Mouse (Mus musculus) forebrain, embryonic 11.5 days (tissue): Measurements from ENCODE around the gene Lpp. TPM values are rescaled to one million over a fixed set of nuclear protein-coding genes. Genes with fewer than 3 reads are reported as not detected.

Experiments used
- ATAC-seq: fragments of 200-750 bp; cut with Nextera tagmentation; replicated peaks from 2 replicates; pipeline ENCODE4 v1.8.0; 2017; ENCODE audit warnings: moderate TSS enrichment; ENCODE audit not compliant: low FRiP score
- DNase-seq: peaks from one replicate; pipeline ENCODE4 v3.0.0-alpha.2; 2017; ENCODE audit warnings: low spot score
- H3K27ac ChIP-seq: fragments of 300-500 bp; sonication (generic); 2 replicates; pipeline ENCODE4 v1.5.1; 2014; ENCODE audit warnings: low read depth, low read length
- H3K27me3 ChIP-seq: fragments of 300-500 bp; sonication (generic); 2 replicates; pipeline ENCODE4 v1.6.1; 2014; ENCODE audit warnings: mild to moderate bottlenecking, low read length, mixed read lengths; ENCODE audit not compliant: control insufficient read depth, insufficient read depth
- H3K36me3 ChIP-seq: fragments of 300-500 bp; sonication (generic); 2 replicates; pipeline ENCODE4 v1.6.1; 2014; ENCODE audit warnings: mild to moderate bottlenecking, low read length, moderate library complexity, mixed read lengths; ENCODE audit not compliant: control insufficient read depth, insufficient read depth
- H3K4me1 ChIP-seq: fragments of 300-500 bp; sonication (generic); replicated peaks from 2 replicates; pipeline ENCODE4 v1.6.1; 2014; ENCODE audit warnings: low read length, mixed read lengths; ENCODE audit not compliant: control insufficient read depth, insufficient read depth
- H3K4me2 ChIP-seq: fragments of 300-500 bp; sonication (generic); 2 replicates; pipeline ENCODE4 v1.6.1; 2014; ENCODE audit warnings: low read depth, mild to moderate bottlenecking, low read length, moderate library complexity, mixed read lengths; ENCODE audit not compliant: severe bottlenecking
- H3K4me3 ChIP-seq: fragments of 300-500 bp; sonication (generic); 2 replicates; pipeline ENCODE4 v1.5.1; 2014; ENCODE audit warnings: low read depth, low read length
- H3K9ac ChIP-seq: fragments of 300-500 bp; sonication (generic); 2 replicates; pipeline ENCODE4 v1.6.1; 2014; ENCODE audit warnings: low read length
- H3K9me3 ChIP-seq: fragments of 300-500 bp; sonication (generic); 2 replicates; pipeline ENCODE4 v1.6.1; 2016; ENCODE audit warnings: low read length, mixed read lengths; ENCODE audit not compliant: control insufficient read depth
- WGBS: fragments of 180-500 bp; shearing (Covaris S2); extraction: QIAGEN DNeasy Blood & Tissue Kit; methylation state at CpG from one replicate; pipeline ENCODE4 v1.1.7; 2014; 5-methylcytosine and 5-hydroxymethylcytosine counted together
- polyA plus RNA-seq: library from polyadenylated mRNA; unstranded; fragments of >200 nt; fragmentation: Nextera tagmentation; extraction: Ambion mirVana; gene quantifications from 2 replicates; pipeline ENCODE4 v1.2.1, GENCODE M21; 2014

The Lpp gene
- polyA plus RNA-seq, 1 experiment from 2014 or later: 22.1 TPM

DNA sequence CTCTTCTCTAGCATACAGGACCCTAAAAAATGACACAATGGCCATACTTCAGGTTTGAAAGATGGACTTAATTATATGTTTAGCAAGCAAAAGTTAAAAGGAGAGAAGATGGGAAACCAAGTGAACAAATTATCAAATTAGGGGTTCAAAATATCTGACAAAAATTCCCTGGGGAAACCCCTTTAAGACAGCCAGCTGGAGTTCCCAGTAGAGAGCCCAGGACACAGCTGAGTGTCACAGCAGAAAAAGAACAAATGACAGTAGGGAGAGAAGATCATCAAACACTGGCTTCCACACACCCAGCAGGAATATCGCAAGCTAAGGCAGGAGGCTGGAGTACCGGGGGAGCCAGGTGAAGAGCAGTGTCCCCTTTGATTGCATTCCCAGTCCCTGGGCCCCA is 373.3 kb downstream of the Lpp start:
- H3K4me1 ChIP-seq: no peaks in the 10 kb centered on the region
- no peak overlapping the region for H3K9ac ChIP-seq
- no peak overlapping the region for H3K4me3 ChIP-seq
- no peak for DNase-seq
- no peak overlapping the region for H3K27ac ChIP-seq
- no peak overlapping the region for H3K4me2 ChIP-seq
- ATAC-seq: no peak
- H3K27me3 ChIP-seq: no peaks in the 10 kb centered on the region
- WGBS: 83% methylated on average over 2 of the region's 2 CpGs
- H3K9me3 ChIP-seq: no peaks in the 10 kb centered on the region
- H3K36me3 ChIP-seq: no peaks in the 10 kb centered on the region

DNA sequence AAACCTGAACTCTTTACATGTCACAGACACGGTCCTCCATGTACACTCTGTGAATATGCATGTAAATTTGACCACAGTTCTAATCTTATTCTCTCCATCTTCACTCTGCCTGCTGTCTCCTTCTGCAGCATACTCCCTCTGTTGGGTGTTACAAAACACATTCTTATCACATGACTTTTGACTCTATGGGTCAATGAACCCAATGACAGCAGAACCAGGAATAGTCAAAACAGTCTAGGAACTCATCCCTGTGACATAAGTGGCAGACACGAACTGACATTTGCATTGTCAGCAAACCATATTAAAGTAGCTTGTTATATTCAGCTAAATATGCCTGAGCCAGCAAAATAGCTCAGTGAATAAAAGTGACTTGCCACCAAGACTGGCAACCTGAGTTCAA is 383.7 kb downstream of the Lpp start:
- H3K9me3 ChIP-seq: no peaks in the 10 kb centered on the region
- H3K4me1 ChIP-seq: no peaks in the 10 kb centered on the region
- no peak for DNase-seq
- H3K36me3 ChIP-seq: no peaks in the 10 kb centered on the region
- no peaks in the 10 kb centered on the region for H3K27me3 ChIP-seq
- no peak for ATAC-seq
- 89% methylated on average over 2 of the region's 2 CpGs for WGBS
- no peak overlapping the region for H3K27ac ChIP-seq
- H3K4me3 ChIP-seq: no peak overlapping the region
- no peak overlapping the region for H3K4me2 ChIP-seq
- H3K9ac ChIP-seq: no peak overlapping the region

DNA sequence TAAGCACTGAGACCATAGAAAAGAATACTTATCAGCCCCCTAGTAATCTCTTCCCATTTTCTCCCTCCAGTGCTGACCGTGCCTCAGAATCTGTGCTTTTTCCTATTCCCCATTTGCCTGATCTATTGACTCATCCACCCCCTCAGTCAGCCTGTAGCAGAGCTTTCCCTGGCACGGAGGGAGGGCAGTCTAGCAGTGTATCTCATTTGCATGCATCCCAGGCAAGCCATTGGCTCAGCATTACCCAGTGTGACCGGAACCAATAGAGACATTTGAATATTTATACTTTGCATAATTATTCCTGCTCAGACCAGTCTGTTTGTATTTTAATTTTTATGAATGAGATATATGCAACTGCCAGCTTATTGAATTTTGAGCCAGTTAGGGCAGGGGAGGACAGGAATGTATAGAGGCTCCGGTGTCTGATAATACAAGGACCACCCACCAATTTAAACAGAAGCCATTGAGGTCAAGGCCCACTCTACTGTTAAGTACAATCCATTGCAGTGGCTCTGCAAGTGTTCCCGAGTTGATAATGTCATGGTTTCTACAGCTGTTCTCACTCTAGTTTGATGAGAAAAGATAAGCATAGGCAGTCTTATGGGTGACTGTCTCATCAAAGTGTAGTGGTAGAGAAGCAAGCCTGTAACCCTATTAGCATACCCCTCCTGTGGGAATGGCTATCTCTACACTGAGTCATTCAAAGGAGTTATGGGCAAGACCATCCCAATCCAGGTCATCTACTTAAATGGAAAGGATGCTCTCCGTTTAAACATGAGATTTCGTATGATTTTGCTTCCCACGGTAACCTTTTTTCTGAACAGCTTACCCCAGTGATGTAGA is 385.3 kb downstream of the Lpp start:
- Histone ChIP-seq H3K4me3 (no peak overlapping the region), H3K4me1 (no peaks in the 10 kb centered on the region), H3K27me3 (no peaks in the 10 kb centered on the region), H3K27ac (no peak overlapping the region), H3K9me3 (no peaks in the 10 kb centered on the region), H3K36me3 (no peaks in the 10 kb centered on the region), H3K9ac (no peak overlapping the region), H3K4me2 (no peak overlapping the region)
- no peak for ATAC-seq
- 79% methylated on average over 8 of the region's 8 CpGs for WGBS
- no peak for DNase-seq

DNA sequence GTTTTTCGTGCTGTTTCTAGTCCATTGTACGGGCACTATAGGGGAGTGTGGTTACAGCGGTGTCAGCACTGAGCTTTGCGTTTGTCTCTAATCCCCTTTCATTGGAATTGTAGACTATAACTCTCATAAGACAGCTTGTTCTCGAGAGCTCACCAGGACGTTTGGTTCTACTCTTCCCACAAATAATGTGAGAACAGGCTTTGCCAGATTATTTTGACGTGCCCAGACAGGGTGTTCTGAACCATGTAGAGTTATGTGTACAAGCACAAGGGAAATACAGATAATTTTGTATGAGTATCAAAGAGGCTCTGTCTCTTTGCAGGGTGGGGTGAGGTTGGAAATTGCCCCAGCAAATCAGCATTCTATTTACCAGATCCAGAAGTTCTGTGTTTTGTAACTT is 387.2 kb downstream of the Lpp start:
- no peak overlapping the region for H3K9ac ChIP-seq
- H3K4me1 ChIP-seq: no peaks in the 10 kb centered on the region
- DNase-seq (no peak), ATAC-seq (no peak)
- H3K4me2 ChIP-seq: no peak overlapping the region
- no peaks in the 10 kb centered on the region for H3K9me3 ChIP-seq
- no peaks in the 10 kb centered on the region for H3K27me3 ChIP-seq
- no peak overlapping the region for H3K27ac ChIP-seq
- WGBS: 55% methylated on average over 7 of the region's 7 CpGs
- H3K4me3 ChIP-seq: no peak overlapping the region
- no peaks in the 10 kb centered on the region for H3K36me3 ChIP-seq

DNA sequence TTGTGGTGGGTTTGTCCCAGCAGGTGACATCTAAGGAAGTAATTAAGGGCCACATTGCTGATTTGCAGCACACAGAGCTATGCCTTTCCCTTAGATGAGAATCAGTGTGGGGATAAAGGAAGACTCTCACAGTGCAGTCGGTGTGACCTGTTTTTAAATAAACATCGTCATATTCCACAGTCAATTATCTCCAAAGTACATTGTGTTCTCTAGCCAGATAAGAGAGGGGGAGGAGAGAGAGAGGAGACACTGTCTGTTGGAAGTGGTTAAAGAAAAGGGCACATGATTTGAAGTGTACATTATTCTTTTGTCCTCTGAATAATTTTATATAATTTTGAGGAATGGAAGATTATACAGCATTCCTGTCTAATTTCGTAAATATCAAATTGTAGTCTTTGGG is 388.6 kb downstream of the Lpp start:
- Histone ChIP-seq H3K4me2 (no peak overlapping the region), H3K4me3 (no peak overlapping the region), H3K4me1 (no peaks in the 10 kb centered on the region), H3K36me3 (no peaks in the 10 kb centered on the region), H3K9ac (no peak overlapping the region), H3K27me3 (no peaks in the 10 kb centered on the region), H3K9me3 (no peaks in the 10 kb centered on the region), H3K27ac (no peak overlapping the region)
- DNase-seq: no peak
- ATAC-seq: no peak
- 83% methylated on average over 3 of the region's 3 CpGs for WGBS

DNA sequence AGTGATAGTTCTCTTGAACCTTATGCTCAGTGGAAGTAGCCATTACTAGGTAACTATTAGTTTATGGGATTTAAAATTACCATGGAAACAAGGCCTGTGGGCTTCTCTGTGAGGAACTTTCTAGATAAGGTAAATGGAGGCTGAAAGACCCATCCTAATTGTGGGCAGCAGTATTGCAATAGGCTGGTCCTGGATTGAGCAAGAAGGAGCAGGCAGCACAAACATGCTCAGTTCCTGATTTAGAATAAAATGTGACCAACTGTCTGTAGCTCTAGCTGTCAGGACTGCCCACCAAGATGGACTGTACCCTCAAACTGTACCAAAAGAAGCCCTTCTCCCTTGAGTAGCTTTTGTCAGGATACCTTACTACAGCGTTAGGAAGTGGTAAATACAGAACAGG is 392.3 kb downstream of the Lpp start:
- Histone ChIP-seq H3K4me1 (no peaks in the 10 kb centered on the region), H3K9ac (no peak overlapping the region), H3K27me3 (no peaks in the 10 kb centered on the region), H3K27ac (no peak overlapping the region), H3K9me3 (no peaks in the 10 kb centered on the region), H3K4me3 (no peak overlapping the region), H3K4me2 (no peak overlapping the region), H3K36me3 (no peaks in the 10 kb centered on the region)
- 76% methylated on average over 1 of the region's 1 CpGs for WGBS
- ATAC-seq: no peak
- DNase-seq: no peak

DNA sequence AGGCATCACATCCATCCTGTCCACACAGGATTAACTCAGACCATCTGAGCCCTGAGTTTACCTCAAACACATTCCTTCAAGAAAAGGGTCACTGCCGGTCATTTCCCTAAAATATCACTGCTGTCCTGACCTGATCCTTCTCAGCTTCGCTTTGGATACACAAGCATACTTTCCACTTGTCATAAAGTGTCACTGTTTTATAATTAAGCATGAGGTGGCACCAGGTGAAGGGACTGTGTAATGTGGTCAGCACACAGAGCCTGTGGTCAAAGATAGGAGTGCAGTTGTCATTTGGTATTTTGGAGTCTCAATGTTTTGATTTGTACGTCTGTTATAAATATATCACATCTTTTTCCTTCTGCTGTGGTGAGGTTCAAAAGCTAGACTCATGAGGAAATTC is 395.7 kb downstream of the Lpp start:
- H3K9ac ChIP-seq: no peak overlapping the region
- H3K27ac ChIP-seq: no peak overlapping the region
- ATAC-seq (no peak), DNase-seq (no peak)
- H3K9me3 ChIP-seq: no peaks in the 10 kb centered on the region
- no peak overlapping the region for H3K4me2 ChIP-seq
- no peaks in the 10 kb centered on the region for H3K4me1 ChIP-seq
- no peaks in the 10 kb centered on the region for H3K36me3 ChIP-seq
- no peaks in the 10 kb centered on the region for H3K27me3 ChIP-seq
- WGBS: 87% methylated on average over 3 of the region's 3 CpGs
- no peak overlapping the region for H3K4me3 ChIP-seq

DNA sequence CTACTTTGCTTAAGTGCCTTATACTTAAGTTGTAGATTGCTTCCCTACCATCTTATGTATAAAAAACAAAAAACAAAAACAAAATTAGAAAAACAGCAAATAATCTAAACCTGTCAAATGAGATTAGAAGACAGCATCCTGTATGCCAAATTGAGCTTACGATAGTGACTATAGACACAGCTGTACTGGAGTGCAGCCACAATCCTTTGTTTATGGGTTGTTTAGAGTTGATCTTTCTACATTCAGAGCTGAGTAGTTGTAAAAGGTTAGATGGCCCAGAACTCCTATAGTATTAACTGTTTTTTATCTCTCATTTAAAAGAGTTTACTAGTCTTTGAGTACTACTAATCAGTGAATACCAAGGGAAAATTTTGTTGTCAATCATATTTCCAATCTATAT is 398.1 kb downstream of the Lpp start:
- Histone ChIP-seq H3K4me3 (no peak overlapping the region), H3K27me3 (no peaks in the 10 kb centered on the region), H3K27ac (no peak overlapping the region), H3K9me3 (no peaks in the 10 kb centered on the region), H3K4me1 (no peaks in the 10 kb centered on the region), H3K9ac (no peak overlapping the region), H3K36me3 (no peaks in the 10 kb centered on the region), H3K4me2 (no peak overlapping the region)
- DNase-seq (no peak), ATAC-seq (no peak)
- 95% methylated on average over 1 of the region's 1 CpGs for WGBS

DNA sequence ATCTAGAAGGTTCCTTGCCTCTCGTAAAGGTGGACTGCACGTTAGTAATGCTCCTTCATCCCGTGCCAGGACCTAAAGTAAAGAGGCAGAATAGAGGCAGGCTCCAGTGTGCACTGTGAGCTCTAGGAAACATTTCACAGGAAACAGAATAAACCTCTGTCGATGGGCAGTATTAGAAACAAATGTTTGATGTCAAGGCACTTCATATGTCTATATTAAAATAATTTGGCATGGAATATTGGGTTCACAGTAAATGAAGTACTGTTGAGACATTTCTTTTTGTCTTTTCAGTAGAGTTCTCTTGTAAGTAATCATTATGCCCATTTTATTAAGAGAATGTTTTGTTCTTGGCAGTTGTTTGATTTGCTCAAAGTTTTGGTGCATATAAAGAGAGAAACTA is 398.7 kb downstream of the Lpp start:
- DNase-seq: no peak
- H3K27ac ChIP-seq: no peak overlapping the region
- H3K4me3 ChIP-seq: no peak overlapping the region

More for the DNA sequence above, 398.7 kb downstream of the Lpp start:
- ATAC-seq: no peak
- Histone ChIP-seq H3K4me1 (no peaks in the 10 kb centered on the region), H3K9me3 (no peaks in the 10 kb centered on the region), H3K27me3 (no peaks in the 10 kb centered on the region), H3K4me2 (no peak overlapping the region), H3K9ac (no peak overlapping the region), H3K36me3 (no peaks in the 10 kb centered on the region)
- WGBS: 94% methylated on average over 4 of the region's 4 CpGs
